Mouse (Mus musculus): ENCODE data around the gene Serp2.

DNA sequence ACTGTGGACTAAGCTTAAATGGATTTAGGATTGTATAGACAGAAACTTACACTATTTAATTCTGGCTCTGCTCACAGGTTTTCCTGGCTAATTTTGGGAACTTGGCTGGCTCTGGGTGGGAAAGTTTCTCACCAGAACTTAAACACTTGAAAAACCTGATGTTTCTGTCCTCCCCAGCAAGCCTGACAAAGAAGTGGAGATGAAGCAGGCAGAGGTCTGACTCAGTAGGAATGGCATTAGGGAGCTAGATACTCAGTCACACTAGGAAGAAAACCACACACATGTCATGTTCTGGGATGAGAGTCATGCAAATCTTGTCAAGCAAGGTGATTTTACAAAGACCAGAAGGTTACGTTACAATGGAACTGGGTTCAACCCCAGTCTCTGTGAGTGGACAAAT is 21.6 kb downstream of the Serp2 start:
- no peak for TF ChIP-seq CTCF (IDR thresholded peaks at IDR 0.05; ENCODE audit: low read depth)
- no peak for TF ChIP-seq EP300 (IDR thresholded peaks at IDR 0.05; ENCODE audit: low read depth)

All from liver, embryonic 14.5 days (tissue).